Mouse (Mus musculus) megakaryocyte-erythroid progenitor cell, adult 5-6 weeks (primary cell): ENCODE results near the gene Krtap3-3. TPM values are rescaled to one million over a fixed set of nuclear protein-coding genes. Genes with fewer than 3 reads are reported as not detected.

Source experiments
- total RNA-seq, 2 experiments: library from RNA; stranded (forward) in 1 of 2; stranded (reverse) in 1 of 2; fragments of 200-1000, 215-1000 nt in 1 of 2; fragments of >200 nt in 1 of 2; fragmentation: Nextera tagmentation in 1 of 2; gene quantifications; 2 replicates each; pipeline ENCODE4 v1.2.3; 2014 to 2017

Krtap3-3 gene
- total RNA-seq, 2 experiments from 2014 or later: not detected

Other genes starting within 250 kb of the Krtap3-3 start
Only the 30 nearest of the 34 such genes appear.
- gene Krt25, start 227.9 kb downstream of the Krtap3-3 start, total RNA-seq (2014; fragmentation: Nextera tagmentation): not detected in 2 replicates
- not detected in 2 replicates for gene Krt25, start 227.9 kb downstream of the Krtap3-3 start, total RNA-seq (2017)
- gene Krt26, start 212.9 kb downstream of the Krtap3-3 start, total RNA-seq (2014; fragmentation: Nextera tagmentation): not detected in 2 replicates
- not detected in 2 replicates for gene Krt26, start 212.9 kb downstream of the Krtap3-3 start, total RNA-seq (2017)
- gene Krt27, start 199.8 kb downstream of the Krtap3-3 start, total RNA-seq (2014; fragmentation: Nextera tagmentation): not detected in 2 replicates
- gene Krt27, start 199.8 kb downstream of the Krtap3-3 start, total RNA-seq (2017): not detected in 2 replicates
- gene Krt28, start 176.0 kb downstream of the Krtap3-3 start, total RNA-seq (2014; fragmentation: Nextera tagmentation): not detected in 2 replicates
- gene Krt28, start 176.0 kb downstream of the Krtap3-3 start, total RNA-seq (2017): not detected in 2 replicates
- 0.59 and 4.9 TPM in 2 replicates for gene Krt10, start 161.5 kb downstream of the Krtap3-3 start, total RNA-seq (2014; fragmentation: Nextera tagmentation)
- not detected in 2 replicates for gene Krt10, start 161.5 kb downstream of the Krtap3-3 start, total RNA-seq (2017)
- gene Krt12, start 128.6 kb downstream of the Krtap3-3 start, total RNA-seq (2014; fragmentation: Nextera tagmentation): not detected in 2 replicates
- not detected in 2 replicates for gene Krt12, start 128.6 kb downstream of the Krtap3-3 start, total RNA-seq (2017)
- not detected in 2 replicates for gene Krt20, start 112.7 kb downstream of the Krtap3-3 start, total RNA-seq (2014; fragmentation: Nextera tagmentation)
- not detected in 2 replicates for gene Krt20, start 112.7 kb downstream of the Krtap3-3 start, total RNA-seq (2017)
- not detected in 2 replicates for gene Krt23, start 57.7 kb downstream of the Krtap3-3 start, total RNA-seq (2014; fragmentation: Nextera tagmentation)
- gene Krt23, start 57.7 kb downstream of the Krtap3-3 start, total RNA-seq (2017): not detected in 2 replicates
- not detected in 2 replicates for gene Krt39, start 29.5 kb downstream of the Krtap3-3 start, total RNA-seq (2014; fragmentation: Nextera tagmentation)
- gene Krt39, start 29.5 kb downstream of the Krtap3-3 start, total RNA-seq (2017): not detected in 2 replicates
- not detected in 2 replicates for gene Krt40, start 7.7 kb downstream of the Krtap3-3 start, total RNA-seq (2014; fragmentation: Nextera tagmentation)
- gene Krt40, start 7.7 kb downstream of the Krtap3-3 start, total RNA-seq (2017): not detected in 2 replicates
- not detected in 2 replicates for gene Krtap3-2, start 6.0 kb upstream of the Krtap3-3 start, total RNA-seq (2014; fragmentation: Nextera tagmentation)
- gene Krtap3-2, start 6.0 kb upstream of the Krtap3-3 start, total RNA-seq (2017): not detected in 2 replicates
- not detected in 2 replicates for gene Gm11939, start 8.6 kb upstream of the Krtap3-3 start, total RNA-seq (2014; fragmentation: Nextera tagmentation)
- gene Gm11939, start 8.6 kb upstream of the Krtap3-3 start, total RNA-seq (2017): not detected in 2 replicates
- not detected in 2 replicates for gene Krtap3-1, start 15.8 kb upstream of the Krtap3-3 start, total RNA-seq (2014; fragmentation: Nextera tagmentation)
- not detected in 2 replicates for gene Krtap3-1, start 15.8 kb upstream of the Krtap3-3 start, total RNA-seq (2017)
- gene Krtap1-5, start 30.2 kb upstream of the Krtap3-3 start, total RNA-seq (2014; fragmentation: Nextera tagmentation): not detected in 2 replicates
- not detected in 2 replicates for gene Krtap1-5, start 30.2 kb upstream of the Krtap3-3 start, total RNA-seq (2017)
- gene Krtap1-4, start 32.8 kb upstream of the Krtap3-3 start, total RNA-seq (2014; fragmentation: Nextera tagmentation): not detected in 2 replicates
- not detected in 2 replicates for gene Krtap1-4, start 32.8 kb upstream of the Krtap3-3 start, total RNA-seq (2017)
- gene Krtap1-3, start 40.5 kb upstream of the Krtap3-3 start, total RNA-seq (2014; fragmentation: Nextera tagmentation): not detected in 2 replicates
- not detected in 2 replicates for gene Krtap1-3, start 40.5 kb upstream of the Krtap3-3 start, total RNA-seq (2017)
- not detected in 2 replicates for gene Krtap9-3, start 47.2 kb upstream of the Krtap3-3 start, total RNA-seq (2014; fragmentation: Nextera tagmentation)
- gene Krtap9-3, start 47.2 kb upstream of the Krtap3-3 start, total RNA-seq (2017): not detected in 2 replicates
- not detected in 2 replicates for gene Gm11938, start 52.4 kb upstream of the Krtap3-3 start, total RNA-seq (2014; fragmentation: Nextera tagmentation)
- gene Gm11938, start 52.4 kb upstream of the Krtap3-3 start, total RNA-seq (2017): not detected in 2 replicates
- not detected in 2 replicates for gene Gm11937, start 59.3 kb upstream of the Krtap3-3 start, total RNA-seq (2014; fragmentation: Nextera tagmentation)
- gene Gm11937, start 59.3 kb upstream of the Krtap3-3 start, total RNA-seq (2017): not detected in 2 replicates
- not detected in 2 replicates for gene Krtap2-4, start 64.0 kb upstream of the Krtap3-3 start, total RNA-seq (2014; fragmentation: Nextera tagmentation)
- gene Krtap2-4, start 64.0 kb upstream of the Krtap3-3 start, total RNA-seq (2017): not detected in 2 replicates
- not detected in 2 replicates for gene Gm11562, start 69.6 kb upstream of the Krtap3-3 start, total RNA-seq (2014; fragmentation: Nextera tagmentation)
- not detected in 2 replicates for gene Gm11562, start 69.6 kb upstream of the Krtap3-3 start, total RNA-seq (2017)
- not detected in 2 replicates for gene Krtap4-1, start 77.4 kb upstream of the Krtap3-3 start, total RNA-seq (2014; fragmentation: Nextera tagmentation)
- gene Krtap4-1, start 77.4 kb upstream of the Krtap3-3 start, total RNA-seq (2017): not detected in 2 replicates
- not detected in 2 replicates for gene Krtap4-2, start 84.2 kb upstream of the Krtap3-3 start, total RNA-seq (2014; fragmentation: Nextera tagmentation)
- not detected in 2 replicates for gene Krtap4-2, start 84.2 kb upstream of the Krtap3-3 start, total RNA-seq (2017)
- not detected in 2 replicates for gene Krtap4-7, start 93.2 kb upstream of the Krtap3-3 start, total RNA-seq (2014; fragmentation: Nextera tagmentation)
- not detected in 2 replicates for gene Krtap4-7, start 93.2 kb upstream of the Krtap3-3 start, total RNA-seq (2017)
- not detected in 2 replicates for gene Gm11555, start 99.4 kb upstream of the Krtap3-3 start, total RNA-seq (2014; fragmentation: Nextera tagmentation)
- gene Gm11555, start 99.4 kb upstream of the Krtap3-3 start, total RNA-seq (2017): not detected in 2 replicates
- not detected in 2 replicates for gene Gm11563, start 108.1 kb upstream of the Krtap3-3 start, total RNA-seq (2014; fragmentation: Nextera tagmentation)
- gene Gm11563, start 108.1 kb upstream of the Krtap3-3 start, total RNA-seq (2017): not detected in 2 replicates
- gene Krtap4-6, start 115.1 kb upstream of the Krtap3-3 start, total RNA-seq (2014; fragmentation: Nextera tagmentation): not detected in 2 replicates
- not detected in 2 replicates for gene Krtap4-6, start 115.1 kb upstream of the Krtap3-3 start, total RNA-seq (2017)
- gene Gm14190, start 139.9 kb upstream of the Krtap3-3 start, total RNA-seq (2014; fragmentation: Nextera tagmentation): not detected in 2 replicates
- gene Gm14190, start 139.9 kb upstream of the Krtap3-3 start, total RNA-seq (2017): not detected in 2 replicates
- gene Gm14180, start 183.4 kb upstream of the Krtap3-3 start, total RNA-seq (2014; fragmentation: Nextera tagmentation): not detected in 2 replicates
- gene Gm14180, start 183.4 kb upstream of the Krtap3-3 start, total RNA-seq (2017): not detected in 2 replicates
- gene Gm11595, start 222.0 kb upstream of the Krtap3-3 start, total RNA-seq (2014; fragmentation: Nextera tagmentation): not detected in 2 replicates
- gene Gm11595, start 222.0 kb upstream of the Krtap3-3 start, total RNA-seq (2017): not detected in 2 replicates